Mouse (Mus musculus) ES-E14 (cell line): Measurements from ENCODE around the gene Poc1a. TPM values are rescaled to one million over a fixed set of nuclear protein-coding genes. Genes with fewer than 3 reads are reported as not detected.

Source experiments
- DNase-seq: peaks from one replicate; pipeline ENCODE4 v3.0.0-alpha.2; 2013; ENCODE audit warnings: low read depth, low spot score
- H3K27ac ChIP-seq: 2 replicates; pipeline ENCODE4 v1.5.1; 2012; ENCODE audit warnings: low read depth, mild to moderate bottlenecking, low read length, moderate library complexity, mixed read lengths; ENCODE audit not compliant: poor library complexity, insufficient read depth, severe bottlenecking
- H3K36me3 ChIP-seq: 2 replicates; pipeline ENCODE4 v1.6.1; 2012; ENCODE audit warnings: mild to moderate bottlenecking, low read length, moderate library complexity, mixed read lengths; ENCODE audit not compliant: control insufficient read depth, poor library complexity, insufficient read depth, severe bottlenecking
- H3K4me1 ChIP-seq, 2 experiments: fragments of 150-350 bp in 1 of 2; sonication (generic) in 1 of 2; 2 replicates each; pipeline ENCODE4 v1.6.1; 2012; ENCODE audit warnings: low read length in 2 of 2, mild to moderate bottlenecking in 1 of 2, mixed read lengths in 1 of 2; ENCODE audit not compliant: control insufficient read depth in 2 of 2, insufficient read depth in 2 of 2, poor library complexity in 1 of 2
- H3K4me3 ChIP-seq, 2 experiments: fragments of 150-350 bp in 1 of 2; sonication (generic) in 1 of 2; 2 replicates each; pipeline ENCODE4 v1.5.1; 2012; ENCODE audit warnings: low read length in 2 of 2, low read depth in 1 of 2, mild to moderate bottlenecking in 1 of 2, mixed read lengths in 1 of 2; ENCODE audit not compliant: insufficient read depth in 1 of 2, poor library complexity in 1 of 2, severe bottlenecking in 1 of 2
- H3K9ac ChIP-seq: 2 replicates; pipeline ENCODE4 v1.6.1; 2012; ENCODE audit warnings: low read depth, mild to moderate bottlenecking, low read length, mixed read lengths; ENCODE audit not compliant: poor library complexity, insufficient read depth, severe bottlenecking
- H3K9me3 ChIP-seq: fragments of 150-350 bp; sonication (generic); 2 replicates; pipeline ENCODE4 v1.6.1; 2012; ENCODE audit warnings: low read depth, mild to moderate bottlenecking, low read length; ENCODE audit not compliant: control insufficient read depth, insufficient read depth
- CHD2 ChIP-seq: IDR thresholded peaks from 2 replicates; pipeline ENCODE4 v1.6.1; 2014; ENCODE audit warnings: mild to moderate bottlenecking, low read depth, low read length, inconsistent platforms
- HCFC1 ChIP-seq: IDR thresholded peaks from 2 replicates; pipeline ENCODE4 v1.6.1; 2012; ENCODE audit warnings: low read length, inconsistent platforms, borderline replicate concordance; ENCODE audit not compliant: insufficient read depth
- MAFK ChIP-seq: IDR thresholded peaks from 2 replicates; pipeline ENCODE4 v1.6.1; 2014; ENCODE audit warnings: mild to moderate bottlenecking, low read depth, low read length, inconsistent platforms; ENCODE audit not compliant: insufficient read depth
- ZC3H11A ChIP-seq: IDR thresholded peaks from 2 replicates; pipeline ENCODE4 v1.6.1; 2012; ENCODE audit warnings: low read depth, mild to moderate bottlenecking, inconsistent platforms, low read length, borderline replicate concordance
- ZNF384 ChIP-seq: IDR thresholded peaks from 2 replicates; pipeline ENCODE4 v1.6.1; 2012; ENCODE audit warnings: low read depth, low read length, inconsistent platforms
- in situ Hi-C, 2 experiments: fragments of 600-800 bp; cut with MboI; formaldehyde crosslinking; loops; one replicate each; pipeline ENCODE4 v1.15.1; 2025; ENCODE audit warnings: low sequenced_read_pairs in 2 of 2, inconsistent platforms in 1 of 2; ENCODE audit not compliant: unreplicated experiment in 2 of 2
- total RNA-seq: library from RNA; depleted of rRNA; stranded (reverse); fragments of 300-350 nt; gene quantifications from 2 replicates; pipeline ENCODE4 v1.2.3, GENCODE M21; 2012

Poc1a gene
- total RNA-seq, 1 experiment = 21.2 TPM

DNA sequence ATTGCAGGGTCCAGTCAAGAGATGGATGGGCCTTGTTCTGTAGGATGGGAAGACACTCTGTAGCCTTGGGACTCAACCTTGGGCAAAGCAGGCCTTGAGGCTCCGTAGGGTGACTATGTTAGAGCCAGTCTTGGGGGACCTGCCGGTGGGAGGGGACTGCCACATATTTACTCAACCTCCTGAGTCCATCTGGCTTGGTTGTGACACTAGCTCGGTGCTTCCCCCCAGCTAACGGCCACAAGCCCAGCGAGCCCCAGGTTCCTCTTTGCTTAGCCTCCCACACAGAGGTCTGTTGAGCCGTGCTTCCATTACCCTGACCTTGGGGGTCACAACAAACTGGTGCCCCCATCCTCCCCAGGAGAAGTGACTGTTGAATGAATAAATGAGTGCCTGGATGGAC lies 19.8 kb upstream of the Poc1a start:
- no peak for TF ChIP-seq HCFC1
- TF ChIP-seq ZC3H11A = no peak
- TF ChIP-seq CHD2 = no peak
- TF ChIP-seq MAFK = no peak
- no peak for TF ChIP-seq ZNF384
- H3K9ac ChIP-seq = no peak overlapping the region
- in situ Hi-C loops = no loop called here
- no peak overlapping the region for H3K27ac ChIP-seq
- no peak overlapping the region for H3K4me3 ChIP-seq
- no peaks in the 10 kb centered on the region for H3K4me1 ChIP-seq
- no peaks in the 10 kb centered on the region for H3K36me3 ChIP-seq
- no peaks in the 10 kb centered on the region for H3K9me3 ChIP-seq
- DNase-seq = no peak

- no peaks in the 10 kb centered on the region for H3K9me3 ChIP-seq
- no peak overlapping the region for H3K4me3 ChIP-seq
- H3K36me3 ChIP-seq = no peaks in the 10 kb centered on the region
- H3K27ac ChIP-seq = no peak overlapping the region
- no peaks in the 10 kb centered on the region for H3K4me1 ChIP-seq
- in situ Hi-C loops = no loop called here
- DNase-seq = no peak
- H3K9ac ChIP-seq = no peak overlapping the region
- TF ChIP-seq HCFC1 = no peak
- TF ChIP-seq MAFK = no peak
- no peak for TF ChIP-seq CHD2
- no peak for TF ChIP-seq ZNF384
- TF ChIP-seq ZC3H11A = no peak
Observed at GRCm38 (mm10) chr9:106261491-106261890, 19.4 kb upstream of the Poc1a start.

DNA sequence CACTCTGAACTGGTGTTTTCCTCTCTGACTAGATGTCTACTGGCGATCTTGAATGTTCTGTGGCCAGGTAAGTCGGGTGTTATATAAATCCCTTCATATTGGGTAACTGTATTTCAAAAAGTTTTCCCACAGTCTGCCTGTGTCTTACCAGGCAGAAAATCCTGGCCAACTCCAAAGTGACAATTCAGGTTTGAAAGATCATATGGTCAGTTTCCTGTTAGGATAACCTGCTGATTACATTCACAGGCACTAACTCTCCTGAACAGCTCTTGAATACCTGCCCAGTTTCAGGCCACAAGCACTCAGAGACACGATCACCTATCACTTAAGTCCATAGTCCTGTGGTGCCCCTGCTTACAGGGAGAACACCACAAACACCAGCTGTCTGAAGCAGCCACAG lies 18.8 kb upstream of the Poc1a start:
- no peak for TF ChIP-seq ZNF384
- no peak for TF ChIP-seq CHD2
- no peak for TF ChIP-seq HCFC1
- TF ChIP-seq ZC3H11A = no peak
- no peak for DNase-seq
- no peaks in the 10 kb centered on the region for H3K9me3 ChIP-seq
- no peaks in the 10 kb centered on the region for H3K4me1 ChIP-seq
- no peaks in the 10 kb centered on the region for H3K36me3 ChIP-seq
- H3K4me3 ChIP-seq = no peak overlapping the region
- in situ Hi-C loops = no loop called here
- H3K9ac ChIP-seq = no peak overlapping the region
- H3K27ac ChIP-seq = no peak overlapping the region

DNA sequence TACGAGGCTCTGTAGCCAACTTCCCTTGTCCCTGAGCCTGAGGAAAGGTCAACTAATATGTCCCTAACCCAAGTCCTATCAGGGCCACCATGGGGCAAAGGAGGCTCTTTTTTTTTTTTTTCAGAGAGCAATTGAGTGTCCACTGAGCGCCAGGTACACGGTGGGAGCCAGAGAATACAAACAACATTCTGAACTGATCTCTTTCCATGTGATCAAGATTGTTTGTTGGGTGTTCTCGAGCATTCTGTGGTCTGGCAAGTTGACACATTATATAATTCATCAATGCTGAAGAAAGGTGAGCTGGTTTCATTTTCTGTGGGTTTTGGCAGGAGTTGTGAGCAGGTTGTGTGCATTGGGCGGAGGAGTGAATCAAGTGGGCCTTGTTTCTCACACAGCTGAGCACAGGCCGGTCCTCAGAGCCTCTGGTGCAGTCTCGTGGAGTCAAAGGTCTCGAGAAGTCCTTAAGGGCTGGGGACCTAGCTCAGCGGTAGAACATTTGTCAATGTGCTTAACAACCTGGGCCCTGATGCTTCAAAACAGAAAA lies 17.4 kb upstream of the Poc1a start:
- Histone ChIP-seq H3K27ac (no peak overlapping the region), H3K9me3 (no peaks in the 10 kb centered on the region), H3K4me1 (peaks cover 0 to 2% of the 10 kb centered on the region in 2 experiments; a peak in 1 of 4 replicates), H3K36me3 (no peaks in the 10 kb centered on the region), H3K9ac (no peak overlapping the region), H3K4me3 (no peak overlapping the region)
- in situ Hi-C loops = no loop called here
- DNase-seq = no peak
- no peak for TF ChIP-seq HCFC1
- no peak for TF ChIP-seq ZNF384
- TF ChIP-seq CHD2 = no peak
- no peak for TF ChIP-seq MAFK
- no peak for TF ChIP-seq ZC3H11A

GRCm38 (mm10) chr9:106265358-106266075 lies 15.3 kb upstream of the Poc1a start:
- no peak for DNase-seq
- no peak overlapping the region for H3K4me3 ChIP-seq
- TF ChIP-seq HCFC1 (no peak), ZC3H11A (no peak), MAFK (no peak), CHD2 (no peak), ZNF384 (no peak)
- no peaks in the 10 kb centered on the region for H3K36me3 ChIP-seq
- no peak overlapping the region for H3K9ac ChIP-seq
- peaks cover 0 to 8% of the 10 kb centered on the region in 2 experiments; a peak in 3 of 4 replicates for H3K4me1 ChIP-seq
- no peak overlapping the region for H3K27ac ChIP-seq
- H3K9me3 ChIP-seq = no peaks in the 10 kb centered on the region
- in situ Hi-C loops = no loop called here
